Mouse (Mus musculus) bone marrow macrophage, adult 2 months (primary cell): ENCODE results near the gene Fam171a2.

Source experiments
- CTCF ChIP-seq: IDR thresholded peaks from 2 replicates; pipeline ENCODE4 v1.5.1; 2012; ENCODE audit warnings: low read depth, mild to moderate bottlenecking, low read length, moderate library complexity
- POLR2A ChIP-seq: IDR thresholded peaks from 2 replicates; pipeline ENCODE4 v1.6.1; 2012; ENCODE audit warnings: mild to moderate bottlenecking, low read depth, low read length, borderline replicate concordance

GRCm38 (mm10) chr11:102438212-102439092, 9.0 kb downstream of the Fam171a2 start:
- TF ChIP-seq CTCF = no peak
- no peak for TF ChIP-seq POLR2A
